In the genomic region with DNA sequence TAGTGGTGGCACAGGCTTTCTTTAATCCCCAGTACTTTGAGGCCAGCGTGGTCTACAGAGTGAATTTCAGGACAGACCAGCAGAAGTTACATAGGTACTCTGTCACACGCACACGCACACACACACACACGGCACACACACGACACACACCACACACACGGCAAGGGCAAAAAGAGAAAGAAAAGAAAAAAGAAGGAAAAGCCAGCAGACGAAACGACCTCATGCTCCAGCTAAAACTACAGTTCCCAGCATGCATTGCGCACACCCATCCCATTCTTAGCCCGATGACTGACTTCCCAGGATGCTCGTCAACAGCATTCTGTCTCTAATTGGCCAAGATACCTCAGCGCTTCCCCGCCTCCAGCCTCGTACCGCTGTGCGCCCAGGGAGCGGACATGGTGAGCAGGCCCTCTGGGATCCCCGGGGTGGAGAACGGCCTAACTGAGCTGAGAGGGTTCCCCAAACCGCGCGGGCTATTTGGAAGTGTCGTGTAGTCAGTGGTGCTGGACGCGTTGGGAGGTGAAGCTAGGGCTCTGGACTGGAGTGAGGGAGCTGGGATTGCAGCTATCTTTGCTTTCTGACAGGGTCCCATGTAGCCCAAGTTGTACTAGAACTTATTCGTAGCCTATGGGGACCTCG, we compare ENCODE assay signal across 8 mouse cellular contexts. TPM values are rescaled to one million over a fixed set of nuclear protein-coding genes. Genes with fewer than 3 reads are reported as not detected.
A peak's percentile ranks its signal among the peaks of the same experiment; 100 is the strongest.
DNase-seq lines count a peak whose midpoint lies in the region; ATAC-seq and TF ChIP-seq lines count a peak whose summit lies in the region.

A gene (plus strand): TSS at position 314 of the 639 bp plus-strand sequence.

- no peak for TF ChIP-seq CTCF in heart, adult 2 months (IDR thresholded peaks at IDR 0.05)

- 2% methylated on average over 26 of the region's 27 CpGs for WGBS in embryonic facial prominence, embryonic 14.5 days
- 3% methylated on average over 27 of the region's 27 CpGs for WGBS in heart, adult 2 months
- 2% methylated on average over 27 of the region's 27 CpGs for WGBS in limb, embryonic 13.5 days
- 2% methylated on average over 27 of the region's 27 CpGs for WGBS in midbrain, embryonic 16.5 days

- peak; percentile 72; the same call in 1 of the 2 replicates for TF ChIP-seq EP300 in heart, adult 2 months (IDR thresholded peaks at IDR 0.05; ENCODE audit: insufficient read depth, low read depth, low read length)

- peak within 1 kb of the TSS; percentile 69 for H3K4me3 ChIP-seq in embryonic facial prominence, embryonic 14.5 days (ENCODE audit: low read depth, low read length)
- H3K4me3 ChIP-seq in heart, adult 2 months = peak within 1 kb of the TSS; percentile 71
- H3K4me3 ChIP-seq in limb, embryonic 13.5 days = peak within 1 kb of the TSS; percentile 77
- H3K4me3 ChIP-seq in midbrain, embryonic 16.5 days (ENCODE audit: low read depth, low read length) = peak within 1 kb of the TSS; percentile 55

- peaks cover 7% of the 10 kb centered on the region; the same call in 1 of the 2 replicates for H3K36me3 ChIP-seq in embryonic facial prominence, embryonic 14.5 days (ENCODE audit: control insufficient read depth, insufficient read depth, low read length)
- no peaks in the 10 kb centered on the region for H3K36me3 ChIP-seq in heart, adult 2 months (ENCODE audit: control insufficient read depth, insufficient read depth, low read length)
- peaks cover 15% of the 10 kb centered on the region for H3K36me3 ChIP-seq in limb, embryonic 13.5 days
- H3K36me3 ChIP-seq in midbrain, embryonic 16.5 days (ENCODE audit: control insufficient read depth, insufficient read depth, low read length) = peaks cover 2% of the 10 kb centered on the region

- H3K9ac ChIP-seq in embryonic facial prominence, embryonic 14.5 days (ENCODE audit: low read depth, low read length) = peak within 1 kb of the TSS; percentile 71
- H3K9ac ChIP-seq in heart, adult 2 months (ENCODE audit: low read depth, low read length) = peak within 1 kb of the TSS; percentile 87
- peak within 1 kb of the TSS; percentile 81 for H3K9ac ChIP-seq in limb, embryonic 13.5 days
- peak within 1 kb of the TSS; percentile 79 for H3K9ac ChIP-seq in midbrain, embryonic 16.5 days (ENCODE audit: low read depth, low read length)

- peak within 1 kb of the TSS; percentile 63 for H3K27ac ChIP-seq in embryonic facial prominence, embryonic 14.5 days (replicated peaks; ENCODE audit: low read depth, low read length)
- H3K27ac ChIP-seq in heart, adult 2 months = peak within 1 kb of the TSS; percentile 83
- H3K27ac ChIP-seq in limb, embryonic 13.5 days = peak within 1 kb of the TSS; percentile 15; the same call in 1 of the 2 replicates
- H3K27ac ChIP-seq in midbrain, embryonic 16.5 days (ENCODE audit: low read length) = no peak within 1 kb of the TSS; the same call in 1 of the 2 replicates

- peak within 1 kb of the TSS; percentile 77 for H3K4me2 ChIP-seq in embryonic facial prominence, embryonic 14.5 days (ENCODE audit: low read depth, low read length)
- peak within 1 kb of the TSS; percentile 62 for H3K4me2 ChIP-seq in limb, embryonic 13.5 days (replicated peaks)
- peak within 1 kb of the TSS; percentile 62 for H3K4me2 ChIP-seq in midbrain, embryonic 16.5 days (ENCODE audit: low read length)

- H3K27me3 ChIP-seq in embryonic facial prominence, embryonic 14.5 days (replicated peaks; ENCODE audit: control insufficient read depth, insufficient read depth, low read length) = 0 out of 2 replicates have a peak, but pooled peaks cover 3% of the 10 kb centered on the region
- H3K27me3 ChIP-seq in heart, adult 2 months (ENCODE audit: control insufficient read depth, insufficient read depth, low read length) = no peaks in the 10 kb centered on the region
- H3K27me3 ChIP-seq in limb, embryonic 13.5 days = peaks cover 4% of the 10 kb centered on the region; the same call in 1 of the 2 replicates
- H3K27me3 ChIP-seq in midbrain, embryonic 16.5 days (ENCODE audit: control insufficient read depth, insufficient read depth, low read depth, low read length) = no peaks in the 10 kb centered on the region

- peak; percentile 99 for DNase-seq in 3T3-L1 (ENCODE audit: low read depth, low spot score)
- DNase-seq in adrenal gland, postnatal 4 days (ENCODE audit: low spot score in 2 of 2) = peak; percentile 55 to 77
- DNase-seq in embryonic facial prominence, embryonic 14.5 days (ENCODE audit: low spot score) = peak; percentile 98
- peak; percentile 89 to 93 for DNase-seq in heart, adult 2 months
- DNase-seq in kidney, adult 8-10 months = peak; percentile 94 to 95
- DNase-seq in spleen, postnatal 10 days (ENCODE audit: low spot score in 2 of 2) = peak; percentile 80 to 92

- H3K4me1 ChIP-seq in embryonic facial prominence, embryonic 14.5 days (ENCODE audit: control insufficient read depth, insufficient read depth, low read length) = peaks cover 12% of the 10 kb centered on the region; the same call in 1 of the 2 replicates
- peaks cover 3% of the 10 kb centered on the region for H3K4me1 ChIP-seq in heart, adult 2 months (ENCODE audit: control insufficient read depth, insufficient read depth, low read length)
- H3K4me1 ChIP-seq in limb, embryonic 13.5 days = peaks cover 17% of the 10 kb centered on the region
- peaks cover 14% of the 10 kb centered on the region for H3K4me1 ChIP-seq in midbrain, embryonic 16.5 days (ENCODE audit: control insufficient read depth, insufficient read depth, low read length)

- peak; percentile 96 for TF ChIP-seq POLR2A in heart, adult 2 months (IDR thresholded peaks at IDR 0.05; ENCODE audit: insufficient read depth, low read depth, low read length)

- intact Hi-C loops in heart, adult 2 months (cut with DNase I) = loop anchor here (2.0 to 5.0 kb wide), 3 partner anchors 33 to 60 kb away; a partner anchor contains a TSS

- 0 out of 2 replicates have a peak, but pooled peaks cover 1% of the 10 kb centered on the region for H3K79me2 ChIP-seq in heart, adult 2 months (replicated peaks; ENCODE audit: control insufficient read depth, insufficient read depth, low read length)

- peak; percentile 97 for ATAC-seq in embryonic facial prominence, embryonic 14.5 days (ENCODE audit: low read depth)
- ATAC-seq in limb, embryonic 13.5 days (ENCODE audit: low FRiP score, low read depth) = peak; percentile 97
- peak; percentile 95 for ATAC-seq in midbrain, embryonic 16.5 days

- H3K9me3 ChIP-seq in embryonic facial prominence, embryonic 14.5 days (ENCODE audit: control insufficient read depth, low read length) = no peaks in the 10 kb centered on the region
- H3K9me3 ChIP-seq in limb, embryonic 13.5 days = no peaks in the 10 kb centered on the region
- no peaks in the 10 kb centered on the region for H3K9me3 ChIP-seq in midbrain, embryonic 16.5 days (replicated peaks; ENCODE audit: control insufficient read depth, low read length, poor library complexity, severe bottlenecking)

RNA-seq across cellular contexts. Expression of the gene that starts here (rescaled TPM):
- 10 to 100 TPM; 63.4 to 66.8 TPM for total RNA-seq in adrenal gland, postnatal 4 days (2021)
- 46.4 and 55.2 TPM in 2 replicates for polyA plus RNA-seq in embryonic facial prominence, embryonic 14.5 days (2014; fragmentation: Nextera tagmentation; extraction: Ambion mirVana)
- 100 to 1,000 TPM in 1 of 2 experiments, 10 to 100 TPM in 1; 93.6 to 108 TPM for total RNA-seq in heart, adult 2 months (2021)
- 134 and 145 TPM in 2 replicates for polyA plus RNA-seq in heart, adult 2 months (2012; rRNA removed)
- polyA plus RNA-seq in limb, embryonic 13.5 days (2015; fragmentation: Nextera tagmentation; extraction: Ambion mirVana) = 66.5 and 70.6 TPM in 2 replicates
- 51.0 and 54.5 TPM in 2 replicates for polyA plus RNA-seq in midbrain, embryonic 16.5 days (2015; fragmentation: Nextera tagmentation; extraction: Ambion mirVana)
